Mouse (Mus musculus) small intestine, adult 2 months (tissue): ENCODE data around the gene Aen.

ENCODE experiments used
- CTCF ChIP-seq: fragments of 200-500 bp; IDR thresholded peaks from 2 replicates; pipeline ENCODE4 v1.5.1; 2012; ENCODE audit warnings: low read depth, mild to moderate bottlenecking, control low read depth, inconsistent platforms, low read length, moderate library complexity, mixed read lengths; ENCODE audit not compliant: insufficient replicate concordance, insufficient read length; ENCODE audit errors: extremely low read depth
- POLR2A ChIP-seq: fragments of 200-500 bp; IDR thresholded peaks from 2 replicates; pipeline ENCODE4 v1.6.1; 2012; ENCODE audit warnings: low read depth, mild to moderate bottlenecking, control low read depth, inconsistent platforms, low read length, moderate library complexity

- TF ChIP-seq CTCF: no peak
- no peak for TF ChIP-seq POLR2A
These were observed 59.0 kb downstream of the Aen start for GRCm38 (mm10) chr7:78954619-78955018.
